Mouse (Mus musculus) ES-E14 (cell line): ENCODE data around the gene Ttll10.

Experiments
- HCFC1 ChIP-seq: IDR thresholded peaks from 2 replicates; pipeline ENCODE4 v1.6.1; 2012; ENCODE audit warnings: low read length, inconsistent platforms, borderline replicate concordance; ENCODE audit not compliant: insufficient read depth
- ZNF384 ChIP-seq: IDR thresholded peaks from 2 replicates; pipeline ENCODE4 v1.6.1; 2012; ENCODE audit warnings: low read depth, low read length, inconsistent platforms

- TF ChIP-seq HCFC1: no peak
- TF ChIP-seq ZNF384: no peak
Observed at GRCm38 (mm10) chr4:156059713-156060112, 499 bp upstream of the Ttll10 start.
